Mouse (Mus musculus): ENCODE results near the gene Mpv17l2.
A peak's percentile ranks its signal among the peaks of the same experiment; 100 is the strongest.

- TF ChIP-seq CTCF (IDR thresholded peaks at IDR 0.05; ENCODE audit: low read depth) (peak; percentile 69), EP300 (IDR thresholded peaks at IDR 0.05; ENCODE audit: low read depth) (no peak)
Measured at GRCm38 (mm10) chr8:70718297-70718696, 42.4 kb downstream of the Mpv17l2 start, which contains the start of gene Gm3336.

All from heart, postnatal 0 days (tissue).